Mouse (Mus musculus) intestine, postnatal 0 days (tissue): ENCODE data around the gene Tns2. TPM values are rescaled to one million over a fixed set of nuclear protein-coding genes. Genes with fewer than 3 reads are reported as not detected.

Source experiments
- ATAC-seq: fragments of 200-750 bp; cut with Nextera tagmentation; 2 replicates; pipeline ENCODE4 v1.8.0; 2017; ENCODE audit warnings: mild to moderate bottlenecking, moderate TSS enrichment, moderate library complexity
- H3K27ac ChIP-seq: fragments of 300-500 bp; sonication (generic); 2 replicates; pipeline ENCODE4 v1.5.1; 2014; ENCODE audit warnings: mild to moderate bottlenecking, low read depth, low read length, moderate library complexity
- H3K27me3 ChIP-seq: fragments of 300-500 bp; sonication (generic); replicated peaks from 2 replicates; pipeline ENCODE4 v1.6.1; 2014; ENCODE audit warnings: low read length, mixed read lengths; ENCODE audit not compliant: control insufficient read depth, insufficient read depth
- H3K36me3 ChIP-seq: fragments of 300-500 bp; sonication (generic); 2 replicates; pipeline ENCODE4 v1.6.1; 2014; ENCODE audit warnings: mild to moderate bottlenecking, moderate library complexity; ENCODE audit not compliant: control insufficient read depth, insufficient read depth
- H3K4me1 ChIP-seq: fragments of 300-500 bp; sonication (generic); replicated peaks from 2 replicates; pipeline ENCODE4 v1.6.1; 2014; ENCODE audit warnings: antibody characterized with exemption, low read length, mixed read lengths; ENCODE audit not compliant: control insufficient read depth, insufficient read depth
- H3K4me2 ChIP-seq: fragments of 300-500 bp; sonication (generic); replicated peaks from 2 replicates; pipeline ENCODE4 v1.6.1; 2014; ENCODE audit warnings: low read depth, mild to moderate bottlenecking, moderate library complexity
- H3K4me3 ChIP-seq: fragments of 300-500 bp; sonication (generic); 2 replicates; pipeline ENCODE4 v1.5.1; 2014; ENCODE audit warnings: low read depth, low read length
- H3K9ac ChIP-seq: fragments of 300-500 bp; sonication (generic); 2 replicates; pipeline ENCODE4 v1.6.1; 2014; ENCODE audit warnings: mild to moderate bottlenecking, low read depth, low read length
- H3K9me3 ChIP-seq: fragments of 300-500 bp; sonication (generic); 2 replicates; pipeline ENCODE4 v1.6.1; 2016; ENCODE audit warnings: mixed run types; ENCODE audit not compliant: control insufficient read depth
- CTCF ChIP-seq: sonication (generic); IDR thresholded peaks from 2 replicates; pipeline ENCODE4 v1.5.1; 2016; ENCODE audit warnings: low read depth, mild to moderate bottlenecking, control low read depth, antibody characterized with exemption, moderate library complexity
- WGBS: fragments of 180-500 bp; shearing (Covaris S2); extraction: QIAGEN DNeasy Blood & Tissue Kit; methylation state at CpG from one replicate; pipeline ENCODE4 v1.1.7; 2014; 5-methylcytosine and 5-hydroxymethylcytosine counted together
- polyA plus RNA-seq: library from polyadenylated mRNA; unstranded; fragments of >200 nt; fragmentation: Nextera tagmentation; extraction: Ambion mirVana; gene quantifications from 2 replicates; pipeline ENCODE4 v1.2.1, GENCODE M21; 2015

Gene Tns2
- polyA plus RNA-seq, 1 experiment from 2014 or later = 15.0 TPM

DNA sequence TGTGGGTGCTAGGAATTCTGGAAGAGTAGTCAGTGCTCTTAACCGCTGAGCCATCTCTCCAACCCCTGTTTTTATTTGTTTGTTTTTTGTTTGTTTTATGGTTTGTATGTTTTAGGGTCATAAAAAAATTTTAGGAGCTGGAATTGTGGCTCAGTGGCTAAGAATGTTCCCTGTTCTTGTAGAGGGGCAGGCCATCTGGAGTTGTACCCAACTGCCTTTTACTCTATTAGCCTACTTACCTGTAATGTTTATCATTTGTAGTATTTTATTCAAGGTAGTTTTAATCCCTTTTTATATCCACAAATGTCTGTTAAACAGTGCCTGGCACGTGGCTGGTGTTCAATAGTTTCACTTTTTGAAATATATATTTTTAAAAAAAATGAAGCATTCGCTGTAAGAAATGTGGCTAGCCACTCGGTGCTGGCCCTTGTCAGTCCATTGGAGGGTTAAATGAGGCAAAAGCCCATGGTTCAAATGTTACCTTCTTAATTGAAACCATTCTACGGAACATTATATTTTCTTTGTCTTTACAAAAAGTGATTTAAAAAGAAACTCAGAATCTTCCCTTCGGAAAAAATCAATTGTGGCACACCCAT, 27.2 kb upstream of the Tns2 start:
- no peak for TF ChIP-seq CTCF
- H3K9ac ChIP-seq = no peak overlapping the region
- peak; percentile 1; the same call in 1 of the 2 replicates for ATAC-seq
- H3K9me3 ChIP-seq = no peaks in the 10 kb centered on the region
- peak overlapping the region; percentile 79; the same call in 1 of the 2 replicates for H3K4me3 ChIP-seq
- WGBS = 9% methylated on average over 6 of the region's 6 CpGs
- peak overlapping the region; percentile 61; the same call in 1 of the 2 replicates for H3K27ac ChIP-seq
- no peaks in the 10 kb centered on the region for H3K4me1 ChIP-seq
- H3K36me3 ChIP-seq = no peaks in the 10 kb centered on the region
- peak overlapping the region; percentile 55 for H3K4me2 ChIP-seq
- H3K27me3 ChIP-seq = no peaks in the 10 kb centered on the region

DNA sequence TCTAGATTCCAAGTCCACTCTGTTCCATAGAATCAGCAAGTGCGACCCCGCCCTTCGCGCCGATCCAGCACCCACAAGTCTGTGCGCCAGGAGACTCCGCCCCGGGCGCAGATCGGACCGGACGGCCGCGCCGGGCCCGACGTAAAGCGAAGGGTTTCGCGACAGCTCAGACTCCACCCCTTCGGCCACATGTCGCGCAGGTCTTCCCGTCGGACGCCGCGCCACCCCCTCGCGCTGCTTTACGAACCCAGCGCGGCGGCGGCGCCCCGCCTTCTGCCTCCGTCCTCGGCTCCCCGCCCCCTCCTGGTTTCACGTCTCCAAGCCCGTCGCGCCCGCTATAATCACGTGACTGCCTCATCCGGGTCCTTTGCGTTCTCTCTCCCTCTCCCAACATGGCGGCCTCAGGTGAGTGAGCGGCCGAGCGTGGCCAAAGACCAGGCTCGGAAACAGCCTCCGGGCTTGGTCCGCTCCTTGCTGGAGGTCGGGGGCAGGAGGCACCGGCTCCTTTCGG, 26.6 kb upstream of the Tns2 start, which contains the start of gene Eif4b:
TSS of gene Eif4b (plus strand) at position 215 of the 511 bp plus-strand sequence.
- Histone ChIP-seq H3K4me2 (peak within 1 kb of the TSS; percentile 75), H3K27ac (peak within 1 kb of the TSS; percentile 95), H3K4me3 (peak within 1 kb of the TSS; percentile 79), H3K36me3 (no peaks in the 10 kb centered on the region), H3K9me3 (no peaks in the 10 kb centered on the region), H3K9ac (peak within 1 kb of the TSS; percentile 78), H3K4me1 (no peaks in the 10 kb centered on the region), H3K27me3 (no peaks in the 10 kb centered on the region)
- peak; percentile 93 for ATAC-seq
- peak; percentile 47 for TF ChIP-seq CTCF
- under 1% methylated on average over 57 of the region's 58 CpGs for WGBS

DNA sequence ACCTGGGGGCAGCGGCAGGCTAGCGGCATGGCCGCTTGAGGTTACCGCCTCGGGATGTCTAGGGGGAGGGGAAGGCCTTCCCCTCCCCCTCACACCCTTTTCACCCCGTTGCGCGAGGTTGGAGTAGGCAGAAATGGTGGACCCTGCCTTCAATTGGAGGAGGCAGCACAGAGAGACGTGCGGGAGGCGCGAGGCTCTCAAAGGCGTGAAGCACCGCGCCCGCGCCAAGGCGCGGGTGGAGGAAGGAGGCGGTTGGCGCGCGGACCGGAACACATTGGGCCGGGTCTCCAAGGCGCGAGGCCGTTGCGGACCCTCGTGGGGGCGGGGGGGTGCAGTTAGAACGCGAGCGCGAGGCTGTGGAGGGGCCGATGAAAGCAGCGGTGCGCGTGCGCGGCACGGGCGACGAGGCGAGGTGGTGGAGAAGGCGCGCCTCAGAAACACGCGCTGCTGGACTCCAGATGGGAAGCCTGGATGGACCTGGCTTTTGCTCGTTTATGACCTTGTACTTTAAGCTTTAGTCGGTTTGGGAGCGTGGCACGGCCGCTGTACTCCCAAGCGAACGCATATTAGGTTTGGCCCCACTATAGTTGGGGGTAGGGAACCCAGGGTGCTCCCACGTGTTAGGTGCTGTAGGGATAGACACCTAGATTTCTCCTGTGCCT, 26.0 kb upstream of the Tns2 start:
- Histone ChIP-seq H3K27me3 (no peaks in the 10 kb centered on the region), H3K4me1 (no peaks in the 10 kb centered on the region), H3K4me3 (peak overlapping the region; percentile 79), H3K9me3 (no peaks in the 10 kb centered on the region), H3K36me3 (no peaks in the 10 kb centered on the region), H3K4me2 (peak overlapping the region; percentile 75), H3K9ac (peak overlapping the region; percentile 78), H3K27ac (peak overlapping the region; percentile 95)
- no peak for TF ChIP-seq CTCF
- WGBS = under 1% methylated on average over 57 of the region's 57 CpGs
- peak; percentile 55 for ATAC-seq

DNA sequence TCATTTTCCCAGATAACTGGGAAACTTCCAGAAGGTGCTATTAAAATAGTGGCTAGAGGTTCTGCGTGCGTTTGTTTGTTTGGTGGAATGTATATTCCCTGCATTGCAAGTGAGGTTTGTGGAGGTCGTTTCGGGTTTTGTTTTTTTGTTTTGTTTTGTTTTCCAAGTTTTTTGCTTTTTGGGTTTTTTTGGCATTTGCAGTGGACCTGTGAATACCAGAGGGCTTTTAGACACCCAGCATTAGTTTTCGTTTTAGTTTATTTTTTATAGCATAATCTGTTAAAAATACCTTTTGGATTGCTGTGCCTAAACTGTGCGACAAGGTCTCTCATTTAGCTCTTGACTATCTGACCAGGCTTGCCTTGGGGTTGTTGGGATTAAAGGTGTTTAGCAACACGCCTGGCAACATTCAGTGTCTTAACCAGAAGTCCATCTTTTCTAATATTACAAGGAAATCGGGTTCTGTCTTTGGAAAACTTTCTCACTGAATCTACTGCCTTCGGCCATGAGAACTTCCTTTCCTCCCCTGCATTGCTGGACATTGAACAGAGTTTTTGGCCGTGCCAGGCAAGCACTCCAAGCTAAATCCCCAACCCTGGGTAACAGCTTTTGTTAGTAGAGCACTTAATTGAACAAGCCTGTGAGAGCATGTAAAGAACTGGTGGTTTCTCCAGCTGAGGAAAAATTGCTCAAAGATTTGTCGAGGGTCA, 25.2 kb upstream of the Tns2 start:
- no peak for ATAC-seq

GRCm38 (mm10) chr15:102077111-102077677, 23.0 kb upstream of the Tns2 start:
- Histone ChIP-seq H3K4me1 (no peaks in the 10 kb centered on the region), H3K27ac (no peak overlapping the region), H3K36me3 (no peaks in the 10 kb centered on the region), H3K9me3 (no peaks in the 10 kb centered on the region), H3K4me2 (no peak overlapping the region), H3K4me3 (no peak overlapping the region), H3K9ac (no peak overlapping the region), H3K27me3 (no peaks in the 10 kb centered on the region)
- no peak for ATAC-seq
- TF ChIP-seq CTCF = no peak
- 72% methylated on average over 2 of the region's 2 CpGs for WGBS

More for the DNA sequence above, 25.2 kb upstream of the Tns2 start:
- Histone ChIP-seq H3K4me1 (no peaks in the 10 kb centered on the region), H3K4me2 (peak overlapping the region; percentile 75), H3K27ac (0 out of 2 replicates have a peak overlapping the region, but pooled peaks have one; percentile 11), H3K9me3 (no peaks in the 10 kb centered on the region), H3K27me3 (no peaks in the 10 kb centered on the region), H3K9ac (peak overlapping the region; percentile 78; the same call in 1 of the 2 replicates), H3K4me3 (peak overlapping the region; percentile 79), H3K36me3 (no peaks in the 10 kb centered on the region)
- TF ChIP-seq CTCF = no peak
- 7% methylated on average over 11 of the region's 11 CpGs for WGBS
